Mouse (Mus musculus): ENCODE data around the gene Ttll5. TPM values are rescaled to one million over a fixed set of nuclear protein-coding genes. Genes with fewer than 3 reads are reported as not detected.

The Ttll5 gene
- total RNA-seq (2014; fragmentation: Nextera tagmentation) (55.7 and 59.1 TPM in 2 replicates), total RNA-seq (2017) (39.7 and 40.6 TPM in 2 replicates), polyA plus RNA-seq (2012) (11.1 and 17.9 TPM in 2 replicates)

- DNase-seq (ENCODE audit: low spot score): peak; percentile 99
- H3K9me3 ChIP-seq (replicated peaks): no peaks in the 10 kb centered on the region
- peak; percentile 97 for ATAC-seq (ENCODE audit: extremely low read depth, insufficient number of reproducible peaks, low FRiP score, poor library complexity, severe bottlenecking)
- TF ChIP-seq TAL1 (conservative IDR thresholded peaks at IDR 0.05; ENCODE audit: low read depth, low read length) (no peak), CTCF (IDR thresholded peaks at IDR 0.05; ENCODE audit: low read depth, low read length) (no peak), GATA2 (IDR thresholded peaks at IDR 0.05; ENCODE audit: borderline replicate concordance, low read depth, low read length) (no peak), GATA1 (IDR thresholded peaks at IDR 0.05; ENCODE audit: borderline replicate concordance, low read length) (no peak), POLR2AphosphoS5 (IDR thresholded peaks at IDR 0.05; ENCODE audit: insufficient replicate concordance, low read depth, low read length) (no peak)
- peaks cover 36% of the 10 kb centered on the region for H3K4me1 ChIP-seq (ENCODE audit: insufficient read depth, low read depth, low read length)
- H3K4me3 ChIP-seq (ENCODE audit: low read depth, low read length): peak within 1 kb of the TSS; percentile 83
- no peaks in the 10 kb centered on the region for H3K27me3 ChIP-seq (ENCODE audit: insufficient read depth, low read length)
- peaks cover 62% of the 10 kb centered on the region for H3K36me3 ChIP-seq (replicated peaks)
These were observed at the start of gene Ttll5, which contains the start of gene Erg28 for GRCm38 (mm10) chr12:85824438-85825264. TSS of gene Ttll5 (plus strand) at chr12:85824659. TSS of gene Erg28 (minus strand) at chr12:85824550.

GRCm38 (mm10) chr12:85778962-85779361 is 45.5 kb upstream of the Ttll5 start:
- TF ChIP-seq POLR2AphosphoS5 (IDR thresholded peaks at IDR 0.05; ENCODE audit: insufficient replicate concordance, low read depth, low read length): no peak
- TF ChIP-seq TAL1 (conservative IDR thresholded peaks at IDR 0.05; ENCODE audit: low read depth, low read length): no peak
- TF ChIP-seq CTCF (IDR thresholded peaks at IDR 0.05; ENCODE audit: low read depth, low read length): no peak
- no peak for TF ChIP-seq GATA1 (IDR thresholded peaks at IDR 0.05; ENCODE audit: borderline replicate concordance, low read length)
- TF ChIP-seq GATA2 (IDR thresholded peaks at IDR 0.05; ENCODE audit: borderline replicate concordance, low read depth, low read length): no peak
- peaks cover 4% of the 10 kb centered on the region for H3K27me3 ChIP-seq (ENCODE audit: insufficient read depth, low read length)
- DNase-seq (ENCODE audit: low spot score) (no peak), ATAC-seq (ENCODE audit: extremely low read depth, insufficient number of reproducible peaks, low FRiP score, poor library complexity, severe bottlenecking) (no peak)
- H3K9me3 ChIP-seq (replicated peaks): no peaks in the 10 kb centered on the region
- H3K4me3 ChIP-seq (ENCODE audit: low read depth, low read length): no peak overlapping the region
- H3K36me3 ChIP-seq (replicated peaks): no peaks in the 10 kb centered on the region
- no peaks in the 10 kb centered on the region for H3K4me1 ChIP-seq (ENCODE audit: insufficient read depth, low read depth, low read length)

DNA sequence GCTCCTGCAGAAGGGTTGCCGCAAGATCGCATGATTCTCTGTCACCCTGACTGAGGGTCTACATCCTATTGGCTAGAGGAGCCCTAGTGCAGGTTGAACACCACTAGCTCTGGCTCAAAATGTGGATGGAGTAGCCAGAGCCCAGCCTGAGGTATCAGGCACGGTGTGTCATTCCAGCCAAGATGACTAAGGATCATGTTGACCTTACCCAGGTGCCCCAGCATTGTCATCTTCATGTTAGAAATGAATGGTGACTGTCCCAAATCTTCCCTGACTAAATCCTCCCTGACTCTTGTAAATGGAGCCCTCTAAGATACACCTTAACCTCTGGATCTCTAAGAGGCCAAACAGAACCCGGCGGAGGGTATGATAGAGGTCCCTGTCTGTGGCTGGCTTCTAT is 44.8 kb upstream of the Ttll5 start:
- Histone ChIP-seq H3K27me3 (ENCODE audit: insufficient read depth, low read length) (0 out of 2 replicates have a peak, but pooled peaks cover 4% of the 10 kb centered on the region), H3K36me3 (replicated peaks) (no peaks in the 10 kb centered on the region), H3K4me1 (ENCODE audit: insufficient read depth, low read depth, low read length) (no peaks in the 10 kb centered on the region), H3K4me3 (ENCODE audit: low read depth, low read length) (no peak overlapping the region), H3K9me3 (replicated peaks) (no peaks in the 10 kb centered on the region)
- TF ChIP-seq TAL1 (conservative IDR thresholded peaks at IDR 0.05; ENCODE audit: low read depth, low read length) (no peak), GATA2 (IDR thresholded peaks at IDR 0.05; ENCODE audit: borderline replicate concordance, low read depth, low read length) (no peak), POLR2AphosphoS5 (IDR thresholded peaks at IDR 0.05; ENCODE audit: insufficient replicate concordance, low read depth, low read length) (no peak), GATA1 (IDR thresholded peaks at IDR 0.05; ENCODE audit: borderline replicate concordance, low read length) (no peak), CTCF (IDR thresholded peaks at IDR 0.05; ENCODE audit: low read depth, low read length) (no peak)
- no peak for ATAC-seq (ENCODE audit: extremely low read depth, insufficient number of reproducible peaks, low FRiP score, poor library complexity, severe bottlenecking)
- no peak for DNase-seq (ENCODE audit: low spot score)

DNA sequence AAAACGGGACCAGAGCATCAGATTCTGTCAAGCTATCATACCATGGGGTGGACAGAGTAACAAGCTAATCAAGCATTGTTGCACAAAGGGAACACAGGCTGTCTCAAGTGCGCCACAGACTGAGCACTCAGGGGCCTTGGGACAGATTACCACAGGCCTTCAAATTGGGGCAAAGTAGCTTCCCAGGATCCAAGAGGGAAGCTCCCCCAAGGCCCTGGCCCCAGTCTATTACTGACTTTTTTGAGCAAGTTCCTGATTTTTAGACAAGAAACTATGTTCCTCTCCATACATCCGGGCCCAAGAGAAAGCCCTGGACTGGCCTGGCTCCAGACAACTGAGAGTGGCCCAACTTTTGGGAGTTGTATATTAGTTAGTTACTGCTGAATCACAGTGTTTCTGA is 42.9 kb upstream of the Ttll5 start:
- no peaks in the 10 kb centered on the region for H3K4me1 ChIP-seq (ENCODE audit: insufficient read depth, low read depth, low read length)
- DNase-seq (ENCODE audit: low spot score) (no peak), ATAC-seq (ENCODE audit: extremely low read depth, insufficient number of reproducible peaks, low FRiP score, poor library complexity, severe bottlenecking) (no peak)
- no peak overlapping the region for H3K4me3 ChIP-seq (ENCODE audit: low read depth, low read length)
- peaks cover 7% of the 10 kb centered on the region; the same call in 1 of the 2 replicates for H3K27me3 ChIP-seq (ENCODE audit: insufficient read depth, low read length)
- H3K36me3 ChIP-seq (replicated peaks): no peaks in the 10 kb centered on the region
- H3K9me3 ChIP-seq (replicated peaks): no peaks in the 10 kb centered on the region
- TF ChIP-seq GATA2 (IDR thresholded peaks at IDR 0.05; ENCODE audit: borderline replicate concordance, low read depth, low read length): no peak

DNA sequence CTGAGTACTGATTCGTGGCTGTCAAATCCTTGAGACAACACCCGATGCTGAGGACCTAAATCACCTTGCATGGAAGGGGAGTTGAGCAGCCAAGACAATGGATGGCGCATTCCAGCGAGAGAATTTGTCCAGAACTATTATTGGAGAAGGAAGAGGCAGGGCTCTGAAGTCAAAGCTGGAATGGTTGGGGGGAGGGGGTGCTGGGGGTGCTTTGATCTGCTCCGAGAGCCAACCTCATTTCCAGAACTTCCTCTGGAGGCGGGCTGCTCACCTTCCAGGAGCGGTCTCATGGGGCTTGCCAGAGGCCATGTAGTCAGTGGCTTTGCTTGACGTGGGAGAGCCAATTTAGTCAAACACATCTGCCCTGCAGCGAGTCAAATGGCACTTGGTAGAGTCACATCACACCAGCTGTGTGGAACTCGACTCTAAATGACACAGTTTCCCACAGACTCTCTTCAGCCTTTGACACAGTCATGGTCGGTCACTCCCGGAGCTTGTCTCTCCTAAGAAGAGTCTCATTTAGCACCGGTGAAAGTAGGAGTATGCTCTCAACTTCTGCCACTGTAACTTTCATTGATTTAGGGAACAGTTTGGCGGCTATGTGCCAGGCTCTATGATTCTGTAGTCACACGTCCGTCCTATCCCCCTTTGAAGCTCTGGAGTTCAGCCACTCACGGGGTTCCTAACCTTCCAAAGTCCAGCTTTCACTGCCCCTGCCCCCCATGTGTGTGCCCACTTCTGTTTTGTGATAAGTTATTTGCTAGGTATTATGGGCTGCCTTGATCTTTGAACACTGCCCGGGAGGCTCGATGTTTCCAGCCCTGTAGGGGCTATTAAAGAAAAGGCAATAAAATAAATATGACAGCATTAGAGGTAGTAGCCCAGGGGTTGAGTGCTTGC is 39.3 kb upstream of the Ttll5 start:
- TF ChIP-seq CTCF (IDR thresholded peaks at IDR 0.05; ENCODE audit: low read depth, low read length) (no peak), GATA1 (IDR thresholded peaks at IDR 0.05; ENCODE audit: borderline replicate concordance, low read length) (no peak), GATA2 (IDR thresholded peaks at IDR 0.05; ENCODE audit: borderline replicate concordance, low read depth, low read length) (no peak), TAL1 (conservative IDR thresholded peaks at IDR 0.05; ENCODE audit: low read depth, low read length) (no peak), POLR2AphosphoS5 (IDR thresholded peaks at IDR 0.05; ENCODE audit: insufficient replicate concordance, low read depth, low read length) (no peak)
- H3K9me3 ChIP-seq (replicated peaks): no peaks in the 10 kb centered on the region
- ATAC-seq (ENCODE audit: extremely low read depth, insufficient number of reproducible peaks, low FRiP score, poor library complexity, severe bottlenecking) (no peak), DNase-seq (ENCODE audit: low spot score) (no peak)
- H3K4me1 ChIP-seq (ENCODE audit: insufficient read depth, low read depth, low read length): no peaks in the 10 kb centered on the region
- H3K27me3 ChIP-seq (ENCODE audit: insufficient read depth, low read length): peaks cover 5% of the 10 kb centered on the region; the same call in 1 of the 2 replicates
- H3K4me3 ChIP-seq (ENCODE audit: low read depth, low read length): no peak overlapping the region
- H3K36me3 ChIP-seq (replicated peaks): no peaks in the 10 kb centered on the region

DNA sequence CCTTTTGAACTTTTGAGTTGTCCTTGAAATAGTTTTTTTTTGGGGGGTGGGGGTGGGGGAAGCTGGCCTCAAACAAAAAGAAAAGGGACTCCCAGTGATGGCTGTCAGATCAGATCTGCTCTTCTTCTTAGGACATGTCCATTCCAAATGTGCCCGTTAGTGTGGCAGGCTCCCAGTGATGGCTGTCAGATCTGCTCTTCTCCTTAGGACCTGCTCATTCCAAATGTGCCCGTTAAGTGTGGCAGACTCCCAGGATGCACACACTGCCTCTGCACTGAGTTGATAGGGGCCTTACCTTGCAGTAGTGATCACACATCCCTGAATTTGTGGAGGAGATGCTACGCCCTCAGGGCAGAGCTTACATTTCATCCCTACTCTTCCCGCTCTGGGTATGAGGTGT is 32.3 kb upstream of the Ttll5 start:
- Histone ChIP-seq H3K4me1 (ENCODE audit: insufficient read depth, low read depth, low read length) (no peaks in the 10 kb centered on the region), H3K9me3 (replicated peaks) (no peaks in the 10 kb centered on the region), H3K4me3 (ENCODE audit: low read depth, low read length) (no peak overlapping the region), H3K36me3 (replicated peaks) (no peaks in the 10 kb centered on the region), H3K27me3 (ENCODE audit: insufficient read depth, low read length) (peaks cover 19% of the 10 kb centered on the region)
- TF ChIP-seq POLR2AphosphoS5 (IDR thresholded peaks at IDR 0.05; ENCODE audit: insufficient replicate concordance, low read depth, low read length): no peak
- no peak for TF ChIP-seq TAL1 (conservative IDR thresholded peaks at IDR 0.05; ENCODE audit: low read depth, low read length)
- TF ChIP-seq GATA2 (IDR thresholded peaks at IDR 0.05; ENCODE audit: borderline replicate concordance, low read depth, low read length): no peak
- no peak for TF ChIP-seq CTCF (IDR thresholded peaks at IDR 0.05; ENCODE audit: low read depth, low read length)
- no peak for TF ChIP-seq GATA1 (IDR thresholded peaks at IDR 0.05; ENCODE audit: borderline replicate concordance, low read length)
- DNase-seq (ENCODE audit: low spot score): no peak
- no peak for ATAC-seq (ENCODE audit: extremely low read depth, insufficient number of reproducible peaks, low FRiP score, poor library complexity, severe bottlenecking)
